Mouse (Mus musculus) CH12.LX (cell line): ENCODE data around the gene Ppp1r9b. TPM values are rescaled to one million over a fixed set of nuclear protein-coding genes. Genes with fewer than 3 reads are reported as not detected.

Source experiments
- DNase-seq: peaks from one replicate; pipeline ENCODE4 v3.0.0-alpha.2; 2013; ENCODE audit errors: extremely low read depth
- H3K27ac ChIP-seq: 2 replicates; pipeline ENCODE4 v1.5.1; 2012; ENCODE audit warnings: low read depth, mild to moderate bottlenecking, control low read depth, moderate library complexity; ENCODE audit not compliant: insufficient read depth
- H3K27me3 ChIP-seq: replicated peaks from 2 replicates; pipeline ENCODE3; 2012; ENCODE audit warnings: inconsistent platforms
- H3K36me3 ChIP-seq, 2 experiments: replicated peaks in 1 of 2; 2 replicates each; pipeline versions ENCODE3 to v1.6.1; 2012; ENCODE audit warnings: inconsistent platforms in 1 of 2, low read length in 1 of 2, mild to moderate bottlenecking in 1 of 2, mixed read lengths in 1 of 2, moderate library complexity in 1 of 2; ENCODE audit not compliant: control insufficient read depth in 1 of 2, insufficient read depth in 1 of 2
- H3K4me1 ChIP-seq, 2 experiments: 2 replicates each; pipeline ENCODE4 v1.6.1; 2012; ENCODE audit warnings: inconsistent platforms in 1 of 2, moderate library complexity in 1 of 2; ENCODE audit not compliant: insufficient read depth in 2 of 2, control insufficient read depth in 1 of 2
- H3K4me2 ChIP-seq: 2 replicates; pipeline ENCODE4 v1.6.1; 2012; ENCODE audit warnings: low read depth, mild to moderate bottlenecking, control low read depth; ENCODE audit not compliant: poor library complexity, insufficient read depth, severe bottlenecking
- H3K4me3 ChIP-seq, 3 experiments: fragments of 150-350 bp in 1 of 3; sonication (generic) in 1 of 3; replicated peaks in 1 of 3; 2 replicates each; pipeline versions ENCODE3 to v1.5.1; 2011 to 2012; ENCODE audit warnings: low read depth in 2 of 3, low read length in 2 of 3, mild to moderate bottlenecking in 2 of 3, moderate library complexity in 2 of 3, control low read depth in 1 of 3, improper control_type of control experiment in 1 of 3, inconsistent platforms in 1 of 3, mixed read lengths in 1 of 3; ENCODE audit not compliant: poor library complexity in 1 of 3
- H3K79me2 ChIP-seq: replicated peaks from 2 replicates; pipeline ENCODE4 v1.6.1; 2012; ENCODE audit warnings: mild to moderate bottlenecking, moderate library complexity; ENCODE audit not compliant: control insufficient read depth, poor library complexity, insufficient read depth, severe bottlenecking; ENCODE audit errors: extremely low read depth
- H3K9ac ChIP-seq: 2 replicates; pipeline ENCODE4 v1.6.1; 2012; ENCODE audit warnings: low read depth, mild to moderate bottlenecking, control low read depth, moderate library complexity; ENCODE audit not compliant: insufficient read depth
- H3K9me3 ChIP-seq: replicated peaks from 2 replicates; pipeline ENCODE3; 2012; ENCODE audit warnings: low read length, inconsistent platforms, mixed read lengths
- BHLHE40 ChIP-seq: IDR thresholded peaks from 2 replicates; pipeline ENCODE4 v1.6.1; 2011; ENCODE audit warnings: mild to moderate bottlenecking, low read depth, low read length, improper control_type of control experiment
- CHD2 ChIP-seq: IDR thresholded peaks from 2 replicates; pipeline ENCODE4 v1.6.1; 2011; ENCODE audit warnings: low read length, improper control_type of control experiment
- CTCF ChIP-seq, 2 experiments: IDR thresholded peaks in 1 of 2; conservative IDR thresholded peaks in 1 of 2; 2 replicates each; pipeline ENCODE4 v1.5.1; 2011 to 2012; ENCODE audit warnings: low read depth in 2 of 2, low read length in 2 of 2, improper control_type of control experiment in 1 of 2, inconsistent platforms in 1 of 2, mild to moderate bottlenecking in 1 of 2, moderate library complexity in 1 of 2
- GABPA ChIP-seq: IDR thresholded peaks from 2 replicates; pipeline ENCODE4 v1.6.1; 2012; ENCODE audit warnings: low read depth, low read length, improper control_type of control experiment, inconsistent platforms; ENCODE audit not compliant: insufficient replicate concordance
- HCFC1 ChIP-seq: IDR thresholded peaks from 2 replicates; pipeline ENCODE4 v1.6.1; 2012; ENCODE audit warnings: low read depth, mild to moderate bottlenecking, inconsistent platforms, low read length, improper control_type of control experiment
- IRF4 ChIP-seq: IDR thresholded peaks from 2 replicates; pipeline ENCODE4 v1.6.1; 2014; ENCODE audit warnings: low read depth, mild to moderate bottlenecking, inconsistent platforms, low read length, improper control_type of control experiment
- JUN ChIP-seq: IDR thresholded peaks from 2 replicates; pipeline ENCODE4 v1.6.1; 2011; ENCODE audit warnings: low read depth, mild to moderate bottlenecking, low read length, improper control_type of control experiment, moderate library complexity; ENCODE audit not compliant: insufficient read depth
- KAT2A ChIP-seq: IDR thresholded peaks from 2 replicates; pipeline ENCODE4 v1.6.1; 2012; ENCODE audit warnings: low read length, improper control_type of control experiment, inconsistent platforms; ENCODE audit not compliant: insufficient replicate concordance
- MAFK ChIP-seq: IDR thresholded peaks from 2 replicates; pipeline ENCODE4 v1.6.1; 2011; ENCODE audit warnings: low read length, improper control_type of control experiment; ENCODE audit not compliant: insufficient replicate concordance
- MAX ChIP-seq: IDR thresholded peaks from 2 replicates; pipeline ENCODE4 v1.6.1; 2011; ENCODE audit warnings: low read length, improper control_type of control experiment
- MAZ ChIP-seq: IDR thresholded peaks from 2 replicates; pipeline ENCODE4 v1.6.1; 2012; ENCODE audit warnings: low read depth, mild to moderate bottlenecking, inconsistent platforms, low read length, improper control_type of control experiment, moderate library complexity
- MYC ChIP-seq: IDR thresholded peaks from 2 replicates; pipeline ENCODE4 v1.6.1; 2011; ENCODE audit warnings: low read depth, mild to moderate bottlenecking, improper control_type of control experiment, low read length
- NELFE ChIP-seq: IDR thresholded peaks from 2 replicates; pipeline ENCODE4 v1.6.1; 2011; ENCODE audit warnings: low read depth, low read length, improper control_type of control experiment
- NRF1 ChIP-seq: IDR thresholded peaks from 2 replicates; pipeline ENCODE4 v1.6.1; 2014; ENCODE audit warnings: low read depth, mild to moderate bottlenecking, inconsistent platforms, low read length, improper control_type of control experiment, moderate library complexity
- PAX5 ChIP-seq: IDR thresholded peaks from 2 replicates; pipeline ENCODE4 v1.6.1; 2012; ENCODE audit warnings: low read length, inconsistent platforms, mixed read lengths
- POLR2AphosphoS2 ChIP-seq: IDR thresholded peaks from 2 replicates; pipeline ENCODE4 v1.6.1; 2011; ENCODE audit warnings: low read depth, low read length, improper control_type of control experiment
- RAD21 ChIP-seq: IDR thresholded peaks from 2 replicates; pipeline ENCODE4 v1.6.1; 2011; ENCODE audit warnings: low read depth, mild to moderate bottlenecking, low read length, improper control_type of control experiment, moderate library complexity
- RCOR1 ChIP-seq: conservative IDR thresholded peaks from 2 replicates; pipeline ENCODE4 v1.6.1; 2012; ENCODE audit warnings: low read depth, mild to moderate bottlenecking, inconsistent platforms, low read length, improper control_type of control experiment
- TBP ChIP-seq: conservative IDR thresholded peaks from 2 replicates; pipeline ENCODE4 v1.6.1; 2011; ENCODE audit warnings: low read depth, low read length, improper control_type of control experiment
- UBTF ChIP-seq: IDR thresholded peaks from 2 replicates; pipeline ENCODE4 v1.6.1; 2012; ENCODE audit warnings: low read depth, mild to moderate bottlenecking, inconsistent platforms, low read length, improper control_type of control experiment, moderate library complexity
- ZC3H11A ChIP-seq: IDR thresholded peaks from 2 replicates; pipeline ENCODE4 v1.6.1; 2012; ENCODE audit warnings: low read depth, mild to moderate bottlenecking, inconsistent platforms, low read length, improper control_type of control experiment
- dilution Hi-C: fragments of 300-500 bp; cut with MboI; formaldehyde crosslinking; loops from 2 replicates; pipeline ENCODE4 v1.14.3; 2020; ENCODE audit warnings: low sequenced_read_pairs; ENCODE audit not compliant: extremely low pct_unique_long_range_greater_than_20kb, extremely low pct_ligation_motif_present
- in situ Hi-C: fragments of 300-500 bp; cut with MboI; formaldehyde crosslinking; loops from 3 replicates; pipeline ENCODE4 v1.14.3; 2019; ENCODE audit warnings: low sequenced_read_pairs, low pct_ligation_motif_present, low pct_unique_long_range_greater_than_20kb, mixed read lengths
- polyA plus RNA-seq: library from polyadenylated mRNA; unstranded; fragments of >175 nt; gene quantifications from 2 replicates; pipeline ENCODE4 v1.2.1, GENCODE M21; 2012; ENCODE audit warnings: low read depth; ENCODE audit not compliant: insufficient read length
- total RNA-seq, 2 experiments: library from RNA; depleted of rRNA; stranded (reverse); fragments of 300-350 nt in 1 of 2; fragments of >200 nt in 1 of 2; gene quantifications; 2 replicates each; pipeline ENCODE4 v1.2.3; 2012 to 2014

Ppp1r9b gene
- total and polyA plus RNA-seq, 3 experiments, result 7.8 to 21.8 (median 21.2) TPM

DNA sequence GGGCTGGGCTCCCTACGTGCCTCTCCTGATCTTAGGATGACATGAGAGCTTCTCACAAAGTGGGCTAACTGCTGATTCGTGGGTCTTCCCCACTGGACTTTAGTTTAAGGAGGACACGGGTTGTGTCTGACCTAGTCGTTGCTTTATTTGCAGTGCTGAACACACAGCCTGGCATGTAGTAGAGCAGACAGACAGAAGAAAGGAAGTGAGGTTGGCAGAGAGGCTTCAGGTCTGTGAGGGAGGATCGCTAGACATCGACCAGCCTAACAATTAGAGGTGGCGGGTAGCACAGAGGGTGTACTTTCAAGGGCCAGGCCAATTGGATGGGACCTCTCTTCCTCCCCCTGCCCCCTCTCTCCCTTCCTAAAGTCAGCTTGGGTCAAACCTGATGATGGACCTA is 52.8 kb downstream of the Ppp1r9b start:
- no peak for DNase-seq
- H3K4me3 ChIP-seq, result no peak overlapping the region
- no peak overlapping the region for H3K27ac ChIP-seq
- no peaks in the 10 kb centered on the region for H3K9me3 ChIP-seq
- H3K4me1 ChIP-seq, result peaks cover 0 to 10% of the 10 kb centered on the region in 2 experiments; a peak in 2 of 4 replicates
- TF ChIP-seq POLR2AphosphoS2 (peak; percentile 37; the same call in 1 of the 2 replicates), MAZ (no peak)
- H3K9ac ChIP-seq, result no peak overlapping the region
- no peaks in the 10 kb centered on the region for H3K79me2 ChIP-seq
- peaks cover 30 to 44% of the 10 kb centered on the region in 2 experiments for H3K36me3 ChIP-seq
- H3K4me2 ChIP-seq, result no peak overlapping the region
- H3K27me3 ChIP-seq, result peaks cover 32% of the 10 kb centered on the region
- dilution Hi-C loops (no loop called here), in situ Hi-C loops (loop anchor here (5.0 to 10.0 kb wide), 2 partner anchors 64 to 191 kb away; no protein-coding TSS in a partner anchor)

DNA sequence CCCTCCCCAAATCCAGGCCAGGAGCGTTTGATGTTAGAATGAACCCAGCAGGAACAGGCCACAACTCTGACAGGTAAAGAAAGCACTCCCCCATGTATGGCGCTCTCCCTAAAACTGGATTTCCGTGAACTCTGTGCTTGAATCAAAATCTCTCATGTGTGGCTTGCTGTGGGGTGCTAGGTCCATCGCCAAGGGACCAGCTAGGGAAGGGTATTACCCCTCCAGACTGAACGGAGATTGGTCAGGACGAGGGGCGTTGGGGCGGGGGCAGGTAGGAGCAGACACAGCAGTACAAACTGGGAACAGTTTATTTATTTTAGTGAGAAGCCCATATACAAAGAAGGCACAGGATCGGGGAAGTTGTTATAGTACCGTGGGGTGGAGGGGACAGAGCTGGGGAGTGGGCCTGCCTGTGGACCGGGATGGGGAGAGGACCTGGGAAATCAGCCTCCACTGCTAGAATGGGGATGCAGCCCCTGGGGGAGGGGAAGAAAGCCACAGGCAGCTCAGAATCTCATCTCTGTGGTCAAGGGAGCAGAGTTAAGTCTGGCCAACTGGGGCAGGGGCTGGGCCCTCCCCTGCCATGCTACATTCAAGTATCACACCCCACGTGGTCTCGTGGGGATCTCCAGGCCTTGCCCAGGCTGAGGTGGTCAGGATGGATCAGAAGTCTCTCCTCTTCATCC is 53.5 kb downstream of the Ppp1r9b start:
- Histone ChIP-seq H3K36me3 (peaks cover 30 to 48% of the 10 kb centered on the region in 2 experiments), H3K4me2 (no peak overlapping the region), H3K79me2 (no peaks in the 10 kb centered on the region), H3K9me3 (no peaks in the 10 kb centered on the region), H3K27ac (no peak overlapping the region), H3K9ac (no peak overlapping the region), H3K4me1 (peaks cover 0 to 10% of the 10 kb centered on the region in 2 experiments; a peak in 2 of 4 replicates), H3K27me3 (peaks cover 25% of the 10 kb centered on the region), H3K4me3 (no peak overlapping the region)
- in situ Hi-C loops, result loop anchor here (5.0 to 10.0 kb wide), 2 partner anchors 63 to 190 kb away; no protein-coding TSS in a partner anchor
- TF ChIP-seq RAD21, result no peak
- no peak for TF ChIP-seq RCOR1
- TF ChIP-seq KAT2A, result no peak
- no peak for TF ChIP-seq MAFK
- no peak for TF ChIP-seq MAZ
- no peak for TF ChIP-seq NRF1
- no peak for TF ChIP-seq NELFE
- TF ChIP-seq CTCF (conservative IDR thresholded peaks at IDR 0.05 in 1 of 2, IDR thresholded peaks at IDR 0.05 in 1 of 2; ENCODE audit: low read depth in 2 of 2, low read length in 2 of 2), result no peak
- no peak for TF ChIP-seq MYC
- no peak for TF ChIP-seq HCFC1
- no peak for TF ChIP-seq IRF4
- TF ChIP-seq UBTF, result no peak
- TF ChIP-seq PAX5, result no peak
- TF ChIP-seq BHLHE40, result no peak
- TF ChIP-seq ZC3H11A, result no peak
- TF ChIP-seq JUN, result no peak
- TF ChIP-seq GABPA, result no peak
- TF ChIP-seq TBP, result no peak
- no peak for TF ChIP-seq MAX
- no peak for TF ChIP-seq CHD2
- DNase-seq, result no peak
- dilution Hi-C loops, result no loop called here
